Mouse (Mus musculus): ENCODE measurements at regions not wholly inside any gene's neighbourhood (a gene's known extent, or its start where the extent isn't known, plus 50 kb on each side); places are given as distances from the start of the nearest gene placed in this dataset.

DNA sequence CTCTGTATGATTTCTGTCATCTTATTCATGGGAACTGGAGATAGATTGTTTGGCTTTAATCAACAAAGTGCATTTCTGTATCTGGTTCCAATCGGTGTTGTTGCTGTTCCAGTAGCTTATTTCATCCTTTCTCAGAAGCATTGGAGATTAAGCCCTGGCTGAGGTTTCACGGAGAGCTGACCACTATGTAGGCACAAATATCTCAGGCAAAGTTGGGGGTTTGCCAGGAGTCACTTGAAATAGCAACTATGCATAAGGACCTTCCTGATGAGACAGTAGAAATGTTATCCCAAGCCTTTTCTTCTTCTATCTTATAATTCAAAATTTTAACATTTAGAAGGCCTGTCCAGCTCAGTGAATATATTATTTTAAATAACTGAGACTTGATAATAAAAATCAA, 268.0 kb upstream of the Klf12 start:
- ATAC-seq (ENCODE audit: low read depth): no peak
- Histone ChIP-seq H3K36me3 (ENCODE audit: control insufficient read depth, insufficient read depth, low read length) (no peaks in the 10 kb centered on the region), H3K4me1 (replicated peaks; ENCODE audit: control insufficient read depth, insufficient read depth, low read length) (no peaks in the 10 kb centered on the region), H3K9me3 (ENCODE audit: control insufficient read depth, low read length) (no peaks in the 10 kb centered on the region), H3K4me2 (ENCODE audit: low read depth, low read length) (no peak overlapping the region), H3K4me3 (ENCODE audit: low read length) (no peak overlapping the region), H3K27me3 (ENCODE audit: control insufficient read depth, insufficient read depth, low read depth, low read length) (no peaks in the 10 kb centered on the region), H3K9ac (ENCODE audit: low read length) (no peak overlapping the region), H3K27ac (ENCODE audit: low read length) (no peak overlapping the region)
- WGBS: 40% methylated on average over 2 of the region's 2 CpGs

- Histone ChIP-seq H3K4me1 (replicated peaks; ENCODE audit: control insufficient read depth, insufficient read depth, low read length) (no peaks in the 10 kb centered on the region), H3K4me3 (ENCODE audit: low read length) (no peak overlapping the region), H3K9me3 (ENCODE audit: control insufficient read depth, low read length) (no peaks in the 10 kb centered on the region), H3K27ac (ENCODE audit: low read length) (no peak overlapping the region), H3K27me3 (ENCODE audit: control insufficient read depth, insufficient read depth, low read depth, low read length) (no peaks in the 10 kb centered on the region), H3K4me2 (ENCODE audit: low read depth, low read length) (no peak overlapping the region), H3K36me3 (ENCODE audit: control insufficient read depth, insufficient read depth, low read length) (no peaks in the 10 kb centered on the region), H3K9ac (ENCODE audit: low read length) (no peak overlapping the region)
- 79% methylated on average over 3 of the region's 3 CpGs for WGBS
- no peak for ATAC-seq (ENCODE audit: low read depth)
These were observed 265.8 kb upstream of the Klf12 start for GRCm38 (mm10) chr14:100550266-100550665.

- Histone ChIP-seq H3K4me2 (ENCODE audit: low read depth, low read length) (no peak overlapping the region), H3K36me3 (ENCODE audit: control insufficient read depth, insufficient read depth, low read length) (no peaks in the 10 kb centered on the region), H3K4me3 (ENCODE audit: low read length) (no peak overlapping the region), H3K27me3 (ENCODE audit: control insufficient read depth, insufficient read depth, low read depth, low read length) (no peaks in the 10 kb centered on the region), H3K9ac (ENCODE audit: low read length) (no peak overlapping the region), H3K9me3 (ENCODE audit: control insufficient read depth, low read length) (no peaks in the 10 kb centered on the region), H3K4me1 (replicated peaks; ENCODE audit: control insufficient read depth, insufficient read depth, low read length) (no peaks in the 10 kb centered on the region), H3K27ac (ENCODE audit: low read length) (no peak overlapping the region)
- 65% methylated on average over 2 of the region's 2 CpGs for WGBS
- ATAC-seq (ENCODE audit: low read depth): peak; percentile 51
These were observed 245.7 kb upstream of the Klf12 start for GRCm38 (mm10) chr14:100530217-100530616.

DNA sequence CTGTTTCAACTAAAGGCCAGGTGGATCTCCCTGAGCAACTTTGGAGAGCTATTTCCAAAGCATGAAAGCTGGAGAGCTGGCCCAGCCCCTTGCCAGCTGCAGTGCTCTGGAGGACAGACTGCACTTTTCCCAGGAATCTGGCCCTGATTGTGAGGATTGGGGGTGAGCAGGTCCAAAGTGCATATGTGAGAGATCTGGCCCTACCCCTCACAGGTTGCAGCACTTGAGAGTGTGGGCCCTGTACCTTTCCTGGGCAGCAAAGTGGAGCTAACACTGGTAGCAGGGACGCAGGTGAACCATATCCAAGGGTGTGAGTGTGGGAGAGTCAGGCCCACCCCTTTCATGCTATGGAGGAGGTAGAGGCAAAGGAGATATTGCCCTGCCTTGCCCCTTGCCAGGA, 245.3 kb upstream of the Klf12 start:
- Histone ChIP-seq H3K9ac (ENCODE audit: low read length) (no peak overlapping the region), H3K4me3 (ENCODE audit: low read length) (no peak overlapping the region), H3K4me1 (replicated peaks; ENCODE audit: control insufficient read depth, insufficient read depth, low read length) (no peaks in the 10 kb centered on the region), H3K27ac (ENCODE audit: low read length) (no peak overlapping the region), H3K27me3 (ENCODE audit: control insufficient read depth, insufficient read depth, low read depth, low read length) (no peaks in the 10 kb centered on the region), H3K9me3 (ENCODE audit: control insufficient read depth, low read length) (no peaks in the 10 kb centered on the region), H3K4me2 (ENCODE audit: low read depth, low read length) (no peak overlapping the region), H3K36me3 (ENCODE audit: control insufficient read depth, insufficient read depth, low read length) (no peaks in the 10 kb centered on the region)
- 88% methylated on average over 1 of the region's 1 CpGs for WGBS
- ATAC-seq (ENCODE audit: low read depth): no peak

DNA sequence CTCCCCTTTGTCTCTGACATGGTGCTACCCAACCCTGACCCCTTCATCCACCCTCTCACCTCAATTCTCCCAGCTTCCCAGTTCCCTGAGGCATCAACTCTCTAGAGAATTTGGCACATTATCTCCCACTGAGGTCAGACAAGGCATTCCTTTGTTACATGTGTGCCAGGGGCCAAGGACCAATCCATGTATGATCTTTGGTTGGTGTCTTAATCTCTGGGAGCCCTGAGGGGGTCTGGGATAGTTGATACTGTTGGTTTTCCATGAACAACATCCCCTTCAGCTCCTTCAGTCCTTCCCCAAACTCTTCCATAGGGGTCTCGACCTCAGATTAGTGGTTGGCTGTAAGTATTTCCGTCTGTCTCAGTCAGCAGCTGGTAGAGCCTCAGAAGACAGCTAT, 224.9 kb upstream of the Klf12 start:
- no peak for ATAC-seq (ENCODE audit: low read depth)
- no peaks in the 10 kb centered on the region for H3K9me3 ChIP-seq (ENCODE audit: control insufficient read depth, low read length)
- no peaks in the 10 kb centered on the region for H3K4me1 ChIP-seq (replicated peaks; ENCODE audit: control insufficient read depth, insufficient read depth, low read length)
- WGBS: 65% methylated on average over 2 of the region's 2 CpGs
- H3K4me2 ChIP-seq (ENCODE audit: low read depth, low read length): no peak overlapping the region
- no peak overlapping the region for H3K9ac ChIP-seq (ENCODE audit: low read length)
- H3K27ac ChIP-seq (ENCODE audit: low read length): no peak overlapping the region
- no peaks in the 10 kb centered on the region for H3K27me3 ChIP-seq (ENCODE audit: control insufficient read depth, insufficient read depth, low read depth, low read length)
- no peak overlapping the region for H3K4me3 ChIP-seq (ENCODE audit: low read length)
- no peaks in the 10 kb centered on the region for H3K36me3 ChIP-seq (ENCODE audit: control insufficient read depth, insufficient read depth, low read length)

- no peaks in the 10 kb centered on the region for H3K27me3 ChIP-seq (ENCODE audit: control insufficient read depth, insufficient read depth, low read depth, low read length)
- no peak overlapping the region for H3K27ac ChIP-seq (ENCODE audit: low read length)
- no peaks in the 10 kb centered on the region for H3K36me3 ChIP-seq (ENCODE audit: control insufficient read depth, insufficient read depth, low read length)
- no peaks in the 10 kb centered on the region for H3K9me3 ChIP-seq (ENCODE audit: control insufficient read depth, low read length)
- H3K4me3 ChIP-seq (ENCODE audit: low read length): no peak overlapping the region
- no peak for ATAC-seq (ENCODE audit: low read depth)
- H3K4me2 ChIP-seq (ENCODE audit: low read depth, low read length): no peak overlapping the region
- 74% methylated on average over 3 of the region's 3 CpGs for WGBS
- no peak overlapping the region for H3K9ac ChIP-seq (ENCODE audit: low read length)
- H3K4me1 ChIP-seq (replicated peaks; ENCODE audit: control insufficient read depth, insufficient read depth, low read length): no peaks in the 10 kb centered on the region
These were observed 223.6 kb upstream of the Klf12 start for GRCm38 (mm10) chr14:100508087-100508486.

GRCm38 (mm10) chr14:100507616-100508015, 223.1 kb upstream of the Klf12 start:
- no peaks in the 10 kb centered on the region for H3K36me3 ChIP-seq (ENCODE audit: control insufficient read depth, insufficient read depth, low read length)
- no peak overlapping the region for H3K4me2 ChIP-seq (ENCODE audit: low read depth, low read length)
- H3K27ac ChIP-seq (ENCODE audit: low read length): no peak overlapping the region
- no peak for ATAC-seq (ENCODE audit: low read depth)
- no peaks in the 10 kb centered on the region for H3K4me1 ChIP-seq (replicated peaks; ENCODE audit: control insufficient read depth, insufficient read depth, low read length)
- no peaks in the 10 kb centered on the region for H3K27me3 ChIP-seq (ENCODE audit: control insufficient read depth, insufficient read depth, low read depth, low read length)
- H3K9ac ChIP-seq (ENCODE audit: low read length): no peak overlapping the region
- no peaks in the 10 kb centered on the region for H3K9me3 ChIP-seq (ENCODE audit: control insufficient read depth, low read length)
- H3K4me3 ChIP-seq (ENCODE audit: low read length): no peak overlapping the region

- Histone ChIP-seq H3K9ac (ENCODE audit: low read length) (no peak overlapping the region), H3K4me3 (ENCODE audit: low read length) (no peak overlapping the region), H3K27ac (ENCODE audit: low read length) (no peak overlapping the region), H3K27me3 (ENCODE audit: control insufficient read depth, insufficient read depth, low read depth, low read length) (no peaks in the 10 kb centered on the region), H3K9me3 (ENCODE audit: control insufficient read depth, low read length) (no peaks in the 10 kb centered on the region), H3K36me3 (ENCODE audit: control insufficient read depth, insufficient read depth, low read length) (no peaks in the 10 kb centered on the region), H3K4me2 (ENCODE audit: low read depth, low read length) (no peak overlapping the region), H3K4me1 (replicated peaks; ENCODE audit: control insufficient read depth, insufficient read depth, low read length) (no peaks in the 10 kb centered on the region)
- ATAC-seq (ENCODE audit: low read depth): no peak
- WGBS: 79% methylated on average over 7 of the region's 7 CpGs
These were observed 204.4 kb upstream of the Klf12 start for GRCm38 (mm10) chr14:100488837-100489236.

DNA sequence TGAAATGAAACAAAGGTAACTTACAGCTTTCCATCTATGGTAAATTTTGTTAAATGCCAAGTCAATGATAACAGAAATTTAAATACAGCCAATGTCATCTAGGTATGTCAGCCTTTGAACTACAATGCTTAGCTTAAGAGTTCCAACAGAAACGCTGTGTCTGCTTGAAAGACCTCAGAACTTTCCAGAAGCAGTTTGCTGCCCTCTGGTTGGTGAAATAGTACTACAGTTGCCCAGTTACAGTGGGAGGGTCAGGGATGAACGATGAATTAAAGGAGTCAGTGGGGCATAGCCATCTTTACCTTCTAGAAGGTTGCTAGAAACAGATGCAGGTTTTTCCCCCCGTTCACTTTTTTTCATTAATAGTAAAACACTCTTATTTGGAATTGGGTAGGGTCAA, 201.0 kb upstream of the Klf12 start:
- Histone ChIP-seq H3K4me3 (ENCODE audit: low read length) (no peak overlapping the region), H3K4me1 (replicated peaks; ENCODE audit: control insufficient read depth, insufficient read depth, low read length) (no peaks in the 10 kb centered on the region), H3K4me2 (ENCODE audit: low read depth, low read length) (no peak overlapping the region), H3K27ac (ENCODE audit: low read length) (no peak overlapping the region), H3K9ac (ENCODE audit: low read length) (no peak overlapping the region), H3K36me3 (ENCODE audit: control insufficient read depth, insufficient read depth, low read length) (no peaks in the 10 kb centered on the region), H3K9me3 (ENCODE audit: control insufficient read depth, low read length) (no peaks in the 10 kb centered on the region), H3K27me3 (ENCODE audit: control insufficient read depth, insufficient read depth, low read depth, low read length) (no peaks in the 10 kb centered on the region)
- WGBS: 74% methylated on average over 3 of the region's 3 CpGs
- ATAC-seq (ENCODE audit: low read depth): no peak

- H3K9me3 ChIP-seq (ENCODE audit: control insufficient read depth, low read length): no peaks in the 10 kb centered on the region
- no peak overlapping the region for H3K4me2 ChIP-seq (ENCODE audit: low read depth, low read length)
- H3K27me3 ChIP-seq (ENCODE audit: control insufficient read depth, insufficient read depth, low read depth, low read length): no peaks in the 10 kb centered on the region
- no peaks in the 10 kb centered on the region for H3K4me1 ChIP-seq (replicated peaks; ENCODE audit: control insufficient read depth, insufficient read depth, low read length)
- H3K36me3 ChIP-seq (ENCODE audit: control insufficient read depth, insufficient read depth, low read length): no peaks in the 10 kb centered on the region
- H3K4me3 ChIP-seq (ENCODE audit: low read length): no peak overlapping the region
- WGBS: 59% methylated on average over 5 of the region's 5 CpGs
- no peak overlapping the region for H3K9ac ChIP-seq (ENCODE audit: low read length)
- ATAC-seq (ENCODE audit: low read depth): no peak
- no peak overlapping the region for H3K27ac ChIP-seq (ENCODE audit: low read length)
These were observed 199.6 kb upstream of the Klf12 start for GRCm38 (mm10) chr14:100484101-100484500.
